Mouse (Mus musculus) lung, embryonic 16.5 days (tissue): ENCODE data around the gene Ccdc40. TPM values are rescaled to one million over a fixed set of nuclear protein-coding genes. Genes with fewer than 3 reads are reported as not detected.
"Not testable (repeated sequence)": the region's sequence is repeated elsewhere in the genome, so short reads cannot be mapped to it uniquely, and the experiment has no call there.

Experiments used
- ATAC-seq: fragments of 200-750 bp; cut with Nextera tagmentation; 2 replicates; pipeline ENCODE4 v1.8.0; 2017; ENCODE audit warnings: low read depth, mild to moderate bottlenecking, moderate library complexity
- H3K27ac ChIP-seq: fragments of 300-500 bp; sonication (generic); 2 replicates; pipeline ENCODE4 v1.5.1; 2014; ENCODE audit warnings: mild to moderate bottlenecking, control low read depth, low read length
- H3K27me3 ChIP-seq: fragments of 300-500 bp; sonication (generic); 2 replicates; pipeline ENCODE4 v1.6.1; 2014; ENCODE audit warnings: low read depth, low read length, mixed read lengths; ENCODE audit not compliant: control insufficient read depth, insufficient read depth
- H3K36me3 ChIP-seq: fragments of 300-500 bp; sonication (generic); 2 replicates; pipeline ENCODE4 v1.6.1; 2014; ENCODE audit warnings: low read length; ENCODE audit not compliant: control insufficient read depth, insufficient read depth
- H3K4me1 ChIP-seq: fragments of 300-500 bp; sonication (generic); replicated peaks from 2 replicates; pipeline ENCODE4 v1.6.1; 2014; ENCODE audit warnings: low read length, mixed read lengths; ENCODE audit not compliant: control insufficient read depth, insufficient read depth
- H3K4me2 ChIP-seq: fragments of 300-500 bp; sonication (generic); 2 replicates; pipeline ENCODE4 v1.6.1; 2014; ENCODE audit warnings: low read depth, low read length, control low read depth
- H3K4me3 ChIP-seq: fragments of 300-500 bp; sonication (generic); 2 replicates; pipeline ENCODE4 v1.5.1; 2014; ENCODE audit warnings: mild to moderate bottlenecking, low read length, control low read depth
- H3K9ac ChIP-seq: fragments of 300-500 bp; sonication (generic); 2 replicates; pipeline ENCODE4 v1.6.1; 2014; ENCODE audit warnings: low read length, control low read depth
- H3K9me3 ChIP-seq: fragments of 300-500 bp; sonication (generic); 2 replicates; pipeline ENCODE4 v1.6.1; 2016; ENCODE audit warnings: low read length; ENCODE audit not compliant: control insufficient read depth
- WGBS: fragments of 180-500 bp; shearing (Covaris S2); extraction: QIAGEN DNeasy Blood & Tissue Kit; methylation state at CpG from one replicate; pipeline ENCODE4 v1.1.7; 2014; 5-methylcytosine and 5-hydroxymethylcytosine counted together
- polyA plus RNA-seq: library from polyadenylated mRNA; unstranded; fragments of >200 nt; fragmentation: Nextera tagmentation; extraction: Ambion mirVana; gene quantifications from 2 replicates; pipeline ENCODE4 v1.2.1, GENCODE M21; 2015

The Ccdc40 gene
- polyA plus RNA-seq, 1 experiment from 2014 or later = 6.3 TPM

DNA sequence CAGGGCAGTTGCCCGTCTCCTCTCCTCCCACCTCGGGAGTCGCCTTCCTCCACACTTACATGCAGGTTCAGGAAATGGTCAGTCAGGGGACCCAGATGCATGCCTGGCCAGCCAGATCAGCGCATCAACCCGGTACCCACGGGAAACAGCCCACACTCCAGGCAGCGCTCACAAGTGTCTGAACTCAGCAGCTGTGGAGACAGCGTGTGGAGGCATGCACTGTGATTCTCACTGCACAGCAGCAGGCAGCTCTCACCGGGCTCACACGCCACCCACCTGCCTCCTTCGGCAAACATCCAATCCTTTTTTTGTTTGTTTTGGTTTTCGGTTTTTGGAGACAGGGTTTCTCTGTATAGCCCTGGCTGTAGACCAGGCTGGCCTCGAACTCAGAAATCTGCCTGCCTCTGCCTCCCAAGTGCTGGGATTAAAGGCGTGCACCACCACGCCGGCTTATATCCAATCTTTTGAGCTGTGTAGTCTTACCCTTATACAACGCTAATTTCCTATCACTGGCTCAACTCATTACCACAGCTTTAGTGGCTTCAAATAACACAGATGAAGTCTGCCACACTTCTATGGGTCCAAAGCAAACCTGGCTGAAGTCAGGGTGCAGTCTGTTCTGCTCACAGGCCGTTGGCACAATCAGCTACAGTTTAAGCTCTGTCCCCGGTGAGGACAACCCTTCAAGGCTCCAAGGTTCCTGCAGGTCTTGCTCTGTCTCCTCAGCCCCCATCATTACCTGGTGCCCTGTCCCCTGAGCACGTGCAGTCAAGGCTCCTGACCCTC, 59.0 kb downstream of the Ccdc40 start:
- Histone ChIP-seq H3K4me3 (no peak overlapping the region), H3K4me1 (peaks cover 8% of the 10 kb centered on the region), H3K27ac (no peak overlapping the region), H3K9ac (no peak overlapping the region), H3K36me3 (peaks cover 50% of the 10 kb centered on the region), H3K27me3 (no peaks in the 10 kb centered on the region), H3K9me3 (no peaks in the 10 kb centered on the region), H3K4me2 (no peak overlapping the region)
- 82% methylated on average over 20 of the region's 20 CpGs for WGBS
- ATAC-seq = no peak

DNA sequence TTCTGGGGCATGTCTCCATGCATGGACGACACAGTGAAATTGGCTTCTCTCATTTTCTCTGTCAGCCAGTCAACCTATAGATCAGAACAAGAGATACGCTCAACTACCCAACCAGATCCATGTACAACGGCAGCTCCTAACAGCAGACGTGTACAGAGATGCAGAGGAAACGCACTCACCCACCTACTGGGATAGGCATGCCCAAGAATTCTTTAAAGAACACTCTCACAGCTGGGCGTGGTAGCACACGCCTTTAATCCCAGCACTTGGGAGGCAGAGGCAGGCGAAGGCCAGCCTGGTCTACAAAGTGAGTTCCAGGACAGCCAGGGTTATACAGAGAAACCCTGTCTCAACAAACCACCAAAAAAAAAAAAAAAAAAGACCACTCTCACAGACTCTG, 64.5 kb downstream of the Ccdc40 start:
- H3K4me2 ChIP-seq, H3K4me1 ChIP-seq, H3K27me3 ChIP-seq, H3K4me3 ChIP-seq, ATAC-seq, H3K27ac ChIP-seq, H3K9ac ChIP-seq, H3K9me3 ChIP-seq: not testable (repeated sequence)
- H3K36me3 ChIP-seq = peaks cover 80% of the 10 kb centered on the region
- WGBS = 93% methylated on average over 8 of the region's 8 CpGs

- Histone ChIP-seq H3K27me3 (no peaks in the 10 kb centered on the region), H3K4me3 (no peak overlapping the region), H3K27ac (no peak overlapping the region), H3K4me1 (peaks cover 20% of the 10 kb centered on the region), H3K4me2 (0 out of 2 replicates have a peak overlapping the region, but pooled peaks have one; percentile 95), H3K9ac (no peak overlapping the region), H3K9me3 (no peaks in the 10 kb centered on the region), H3K36me3 (peaks cover 39% of the 10 kb centered on the region)
- 75% methylated on average over 6 of the region's 6 CpGs for WGBS
- no peak for ATAC-seq
These were observed 69.6 kb downstream of the Ccdc40 start for GRCm38 (mm10) chr11:119297996-119298395.

DNA sequence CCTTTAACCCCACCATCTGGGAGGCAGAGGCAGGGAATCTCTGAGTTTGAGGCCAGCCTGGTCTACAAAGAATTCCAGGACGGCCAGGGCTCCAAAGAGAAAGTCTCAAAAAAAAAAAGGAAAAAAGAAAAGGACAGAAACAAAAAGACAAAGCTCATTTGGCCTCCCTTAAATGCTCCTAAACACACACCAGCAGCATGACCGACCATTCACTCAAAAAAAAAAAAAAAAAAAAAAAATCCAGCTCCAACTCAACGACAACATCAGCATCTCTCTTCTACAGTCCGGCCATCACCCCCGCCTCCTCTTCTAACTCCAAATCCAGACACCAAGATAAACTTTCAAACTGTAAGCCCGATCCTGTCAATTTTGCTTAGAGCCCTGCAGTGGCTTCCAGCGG, 70.5 kb downstream of the Ccdc40 start:
- peak overlapping the region; percentile 95 for H3K4me2 ChIP-seq
- no peak for ATAC-seq
- H3K4me1 ChIP-seq = peaks cover 20% of the 10 kb centered on the region
- H3K9ac ChIP-seq = peak overlapping the region; percentile 96
- WGBS = 10% methylated on average over 7 of the region's 7 CpGs
- H3K27me3 ChIP-seq = no peaks in the 10 kb centered on the region
- 0 out of 2 replicates have a peak overlapping the region, but pooled peaks have one; percentile 58 for H3K27ac ChIP-seq
- peak overlapping the region; percentile 93 for H3K4me3 ChIP-seq
- H3K9me3 ChIP-seq = no peaks in the 10 kb centered on the region
- peaks cover 29% of the 10 kb centered on the region for H3K36me3 ChIP-seq

DNA sequence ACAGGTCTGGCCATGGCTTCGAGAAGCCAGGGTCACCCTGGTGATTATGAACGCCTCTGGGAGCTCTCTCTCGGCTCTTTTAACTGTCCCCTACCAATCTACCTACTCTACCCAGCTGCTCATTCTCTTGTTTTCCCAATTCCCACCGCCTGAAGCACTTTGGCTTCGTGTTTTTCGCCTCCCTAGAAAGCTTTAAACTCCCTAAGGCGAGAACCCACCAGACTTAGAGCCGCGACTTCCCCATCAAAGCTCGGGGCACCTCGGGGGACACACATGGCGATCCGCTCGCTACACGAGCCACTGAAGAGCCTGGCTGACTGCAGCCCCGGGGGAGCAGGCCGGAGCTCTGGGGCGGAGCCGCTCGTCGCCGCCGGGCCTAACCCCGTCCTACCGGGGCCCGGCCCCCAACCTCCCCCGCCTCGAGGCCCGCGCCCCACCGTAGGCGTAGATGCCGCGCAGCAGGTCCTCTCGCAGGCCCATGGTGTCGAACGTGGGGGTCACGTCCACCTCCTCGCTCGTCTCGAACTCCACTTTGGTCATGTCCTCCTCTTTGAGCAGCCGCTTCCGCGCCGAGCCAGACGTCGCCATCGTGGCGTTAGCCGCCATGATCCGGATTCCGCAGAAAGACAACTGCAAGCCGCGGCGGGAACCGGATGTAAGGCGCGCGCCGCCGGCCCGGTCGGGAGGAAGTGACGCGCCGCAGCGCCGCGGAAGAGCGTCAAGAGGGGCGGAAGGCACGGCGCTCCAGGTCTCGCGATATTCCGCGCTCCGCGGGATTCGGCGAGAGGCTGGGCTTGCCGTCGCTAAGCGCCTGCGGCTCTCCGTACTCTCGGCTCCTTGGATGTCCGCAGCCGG, 71.2 kb downstream of the Ccdc40 start, which contains the start of gene Eif4a3:
Gene Eif4a3, minus strand, starts transcription at position 699 of the 855 bp plus-strand sequence.
- Histone ChIP-seq H3K9me3 (no peaks in the 10 kb centered on the region), H3K27ac (peak within 1 kb of the TSS; percentile 88), H3K27me3 (no peaks in the 10 kb centered on the region), H3K9ac (peak within 1 kb of the TSS; percentile 96), H3K4me2 (peak within 1 kb of the TSS; percentile 95), H3K4me1 (peaks cover 20% of the 10 kb centered on the region), H3K4me3 (peak within 1 kb of the TSS; percentile 93), H3K36me3 (peaks cover 22% of the 10 kb centered on the region)
- under 1% methylated on average over 89 of the region's 89 CpGs for WGBS
- ATAC-seq = peak; percentile 96

- under 1% methylated on average over 31 of the region's 31 CpGs for WGBS
- Histone ChIP-seq H3K9ac (peak overlapping the region; percentile 96), H3K27ac (peak overlapping the region; percentile 88), H3K27me3 (no peaks in the 10 kb centered on the region), H3K36me3 (peaks cover 16% of the 10 kb centered on the region), H3K9me3 (no peaks in the 10 kb centered on the region), H3K4me3 (peak overlapping the region; percentile 93), H3K4me1 (peaks cover 20% of the 10 kb centered on the region), H3K4me2 (peak overlapping the region; percentile 77)
- ATAC-seq = peak; percentile 78
These were observed 72.0 kb downstream of the Ccdc40 start for GRCm38 (mm10) chr11:119300246-119300935.

GRCm38 (mm10) chr11:119300986-119301385, 72.6 kb downstream of the Ccdc40 start:
- H3K4me1 ChIP-seq = peaks cover 20% of the 10 kb centered on the region
- no peaks in the 10 kb centered on the region for H3K27me3 ChIP-seq
- H3K4me2 ChIP-seq = peak overlapping the region; percentile 77; the same call in 1 of the 2 replicates
- peaks cover 13% of the 10 kb centered on the region for H3K36me3 ChIP-seq
- no peaks in the 10 kb centered on the region for H3K9me3 ChIP-seq
- H3K27ac ChIP-seq = no peak overlapping the region
- no peak for ATAC-seq
- no peak overlapping the region for H3K9ac ChIP-seq
- H3K4me3 ChIP-seq = no peak overlapping the region
- WGBS = 9% methylated on average over 2 of the region's 2 CpGs

- Histone ChIP-seq H3K4me1 (peaks cover 6% of the 10 kb centered on the region; the same call in 1 of the 2 replicates), H3K27ac (no peak overlapping the region), H3K36me3 (no peaks in the 10 kb centered on the region), H3K9ac (no peak overlapping the region), H3K27me3 (no peaks in the 10 kb centered on the region; the same call in 1 of the 2 replicates), H3K4me2 (no peak overlapping the region), H3K4me3 (no peak overlapping the region), H3K9me3 (no peaks in the 10 kb centered on the region)
- 45% methylated on average over 16 of the region's 16 CpGs for whole genome bisulfite sequencing
- peak; percentile 24; the same call in 1 of the 2 replicates for ATAC-seq
These were observed 76.7 kb downstream of the Ccdc40 start for GRCm38 (mm10) chr11:119304904-119305712.
